In the genomic region with DNA sequence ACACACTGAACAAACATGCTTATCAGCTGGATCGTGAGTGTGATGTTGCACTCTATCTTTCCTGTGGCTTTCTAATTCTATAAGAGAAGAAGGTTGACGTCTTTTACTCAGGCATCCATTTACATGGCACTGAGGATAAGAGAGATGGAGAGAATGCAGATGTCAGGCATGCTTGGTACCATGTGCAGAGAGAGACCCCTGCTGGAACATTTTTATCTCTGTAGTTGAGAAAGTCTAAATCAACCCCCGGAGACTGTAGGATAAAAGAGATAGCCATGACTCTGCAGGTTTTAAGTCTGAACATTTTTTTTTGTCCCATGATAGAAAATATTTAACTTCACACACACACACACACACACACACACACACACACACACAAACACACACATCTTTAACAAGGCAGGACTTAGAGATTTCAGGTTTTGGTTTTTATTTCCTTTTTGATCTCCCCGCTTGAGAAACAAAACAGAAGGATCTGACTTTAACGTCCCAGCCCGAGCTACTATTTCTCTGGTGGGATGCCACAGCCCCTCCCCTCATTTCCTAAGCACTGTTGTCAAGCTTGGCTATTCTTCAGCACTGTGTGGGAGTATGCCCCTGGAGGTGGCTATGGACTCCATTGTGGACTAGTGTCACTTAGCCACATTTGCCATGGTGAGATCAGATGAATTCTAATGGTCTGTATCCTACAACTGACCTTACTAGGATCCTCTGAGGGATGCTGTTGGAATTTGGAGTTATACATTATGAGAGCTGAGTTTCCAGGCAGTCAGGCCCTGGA, we compare ENCODE assay signal across 8 mouse cellular contexts. TPM values are rescaled to one million over a fixed set of nuclear protein-coding genes. Genes with fewer than 3 reads are reported as not detected.
DNase-seq lines count a peak whose midpoint lies in the region; ATAC-seq and TF ChIP-seq lines count a peak whose summit lies in the region.

No protein-coding gene starts in this region.

- no peak overlapping the region for H3K4me2 ChIP-seq in liver, embryonic 13.5 days

- no peaks in the 10 kb centered on the region for H3K9me3 ChIP-seq in liver, embryonic 13.5 days (replicated peaks)

- no peak overlapping the region for H3K4me3 ChIP-seq in kidney, adult 2 months (ENCODE audit: insufficient read depth, low read depth, low read length)
- no peak overlapping the region for H3K4me3 ChIP-seq in liver, embryonic 13.5 days (replicated peaks)

- peak; percentile 34; the same call in 1 of the 2 replicates for TF ChIP-seq CTCF in kidney, adult 2 months (conservative IDR thresholded peaks at IDR 0.05; ENCODE audit: insufficient read depth, insufficient read length, low read depth, low read length)

- H3K27me3 ChIP-seq in kidney, adult 2 months (replicated peaks; ENCODE audit: control insufficient read depth, insufficient read depth, low read length), result no peaks in the 10 kb centered on the region; the same call in 1 of the 2 replicates
- no peaks in the 10 kb centered on the region for H3K27me3 ChIP-seq in liver, embryonic 13.5 days

- ATAC-seq in granulocyte monocyte progenitor cell, adult 5-6 weeks (replicated peaks; ENCODE audit: poor library complexity, severe bottlenecking), result peak; percentile 57
- peak; percentile 77 for ATAC-seq in liver, embryonic 13.5 days (ENCODE audit: low read depth)

- WGBS in kidney, adult 2 months, result 24% methylated on average over 6 of the region's 6 CpGs
- WGBS in liver, embryonic 13.5 days (ENCODE audit: insufficient replicate concordance), result 18% methylated on average over 6 of the region's 6 CpGs

- DNase-seq in urinary bladder, postnatal 36 days (ENCODE audit: low spot score in 2 of 2), result peak; percentile 4 to 5
- no peak for DNase-seq in urinary bladder, postnatal 10 days (ENCODE audit: low spot score)
- DNase-seq in cerebellum, adult 18-20 months, result peak; percentile 61 to 66
- peak; percentile 47 for DNase-seq in kidney, adult 2 months
- peak; percentile 10 for DNase-seq in liver, embryonic 13.5 days
- peak; percentile 81 for DNase-seq in retina, embryonic 14.5 days (ENCODE audit: low spot score)
- DNase-seq in urinary bladder, postnatal 4 days (ENCODE audit: low spot score in 2 of 2), result no peak

- H3K36me3 ChIP-seq in kidney, adult 2 months (ENCODE audit: control insufficient read depth, insufficient read depth, low read length), result no peaks in the 10 kb centered on the region
- H3K36me3 ChIP-seq in liver, embryonic 13.5 days, result no peaks in the 10 kb centered on the region

- H3K27ac ChIP-seq in kidney, adult 2 months (ENCODE audit: insufficient read depth, low read depth, low read length), result no peak overlapping the region
- H3K27ac ChIP-seq in liver, embryonic 13.5 days, result no peak overlapping the region

- no peaks in the 10 kb centered on the region for H3K4me1 ChIP-seq in kidney, adult 2 months (ENCODE audit: control insufficient read depth, insufficient read depth, low read length)
- no peaks in the 10 kb centered on the region for H3K4me1 ChIP-seq in liver, embryonic 13.5 days (replicated peaks)

- TF ChIP-seq POLR2A in kidney, adult 2 months (IDR thresholded peaks at IDR 0.05; ENCODE audit: low read depth, low read length), result no peak

- H3K9ac ChIP-seq in liver, embryonic 13.5 days, result no peak overlapping the region

RNA-seq across cellular contexts. Expression of a gene that starts 55.6 kb away (rescaled TPM):
- total RNA-seq in granulocyte monocyte progenitor cell, adult 5-6 weeks (2014; fragmentation: Nextera tagmentation), result 10.5 and 13.8 TPM in 2 replicates
- 7.6 and 11.1 TPM in 2 replicates for total RNA-seq in granulocyte monocyte progenitor cell, adult 5-6 weeks (2017)
- 1.2 and 1.5 TPM in 2 replicates for polyA plus RNA-seq in kidney, adult 2 months (2012; rRNA removed)
- 1.6 and 2.3 TPM in 2 replicates for polyA plus RNA-seq in liver, embryonic 13.5 days (2015; fragmentation: Nextera tagmentation; extraction: Ambion mirVana)

Comparison
In these comparisons a context has a peak if more than half of its experiments do, and no peak if none do; other contexts are left out.
1. DNase-seq: peak in urinary bladder, postnatal 36 days (2 of 2), cerebellum, adult 18-20 months (2 of 2), kidney, adult 2 months (single experiment), liver, embryonic 13.5 days (single experiment) and retina, embryonic 14.5 days (single experiment); none in urinary bladder, postnatal 10 days (single experiment) and urinary bladder, postnatal 4 days (0 of 2).